ENCODE assay signal across 27 mouse cellular contexts in the genomic region with DNA sequence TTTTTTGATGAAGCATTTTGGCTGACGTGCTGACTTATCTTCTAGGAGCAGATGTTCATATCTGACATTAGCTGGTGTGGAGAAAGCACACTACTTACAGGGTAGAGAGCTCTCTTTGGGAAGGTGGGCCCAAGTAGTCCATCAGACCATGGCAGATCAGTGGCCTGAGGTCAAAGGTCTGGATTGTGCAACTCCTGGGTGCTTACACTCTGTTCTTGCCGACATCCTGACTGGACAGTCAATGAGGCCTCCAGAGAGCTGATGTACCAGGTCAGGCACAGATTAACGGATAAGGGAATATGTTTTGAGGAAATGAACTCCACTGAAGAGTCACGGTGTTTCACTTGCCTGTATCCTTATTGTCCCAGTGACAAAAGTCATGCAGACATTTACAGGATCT. TPM values are rescaled to one million over a fixed set of nuclear protein-coding genes. Genes with fewer than 3 reads are reported as not detected.
DNase-seq lines count a peak whose midpoint lies in the region; ATAC-seq and TF ChIP-seq lines count a peak whose summit lies in the region.
"Had no signal": no experiment of that assay in that cellular context is flagged by ENCODE, and none has a peak within 500 bp of the region (broad histone marks: within the 10 kb centered on the region; RNA-seq: fewer than 3 reads in every experiment).

No protein-coding gene starts in this region.

- no peaks in the 10 kb centered on the region for H3K4me1 ChIP-seq in liver, embryonic 12.5 days
- H3K4me1 ChIP-seq in liver, adult 2 months (ENCODE audit: control insufficient read depth, insufficient read depth, low read length): no peaks in the 10 kb centered on the region
- no peaks in the 10 kb centered on the region for H3K4me1 ChIP-seq in liver, embryonic 11.5 days (replicated peaks; ENCODE audit: control insufficient read depth, insufficient read depth, low read length)
- H3K4me1 ChIP-seq in liver, embryonic 16.5 days (ENCODE audit: control insufficient read depth, low read depth, low read length): no peaks in the 10 kb centered on the region
- no peaks in the 10 kb centered on the region for H3K4me1 ChIP-seq in heart, embryonic 12.5 days (replicated peaks)
- H3K4me1 ChIP-seq in forebrain, embryonic 14.5 days (ENCODE audit: control insufficient read depth, insufficient read depth, low read length): no peaks in the 10 kb centered on the region
- H3K4me1 ChIP-seq: embryonic facial prominence, embryonic 13.5 days; embryonic facial prominence, embryonic 15.5 days; forebrain, embryonic 10.5 days; forebrain, embryonic 13.5 days had no signal

- DNase-seq in liver: peak; percentile 22
- DNase-seq in liver, adult 2 months (ENCODE audit: extremely low read depth, low read depth, low spot score): peak; percentile 64
- no peak for DNase-seq in liver, embryonic 11.5 days (ENCODE audit: low spot score)
- DNase-seq in heart, postnatal 4 days: no peak
- DNase-seq in forebrain, embryonic 14.5 days (ENCODE audit: low spot score): no peak
- DNase-seq: adrenal gland, adult 2 months; adrenal gland, postnatal 10 days; adrenal gland, postnatal 25 days; cerebellum, adult 11 months; cerebellum, adult 18-20 months; cerebellum, adult 8-10 months; cerebellum, adult 9-11 months; cerebellum, postnatal 14 days; cerebellum, postnatal 36 days; embryo, embryonic 11 days had no signal

- no peaks in the 10 kb centered on the region for H3K27me3 ChIP-seq in liver, embryonic 12.5 days (replicated peaks)
- no peaks in the 10 kb centered on the region for H3K27me3 ChIP-seq in liver, adult 2 months (ENCODE audit: control insufficient read depth, insufficient read depth, low read length)
- H3K27me3 ChIP-seq in liver, embryonic 11.5 days (replicated peaks; ENCODE audit: control insufficient read depth, insufficient read depth, low read length): no peaks in the 10 kb centered on the region
- no peaks in the 10 kb centered on the region for H3K27me3 ChIP-seq in liver, embryonic 16.5 days (ENCODE audit: control insufficient read depth, insufficient read depth, low read depth, low read length)
- no peaks in the 10 kb centered on the region for H3K27me3 ChIP-seq in heart, embryonic 12.5 days (replicated peaks)
- H3K27me3 ChIP-seq in forebrain, embryonic 14.5 days (replicated peaks; ENCODE audit: control insufficient read depth, insufficient read depth, low read length): no peaks in the 10 kb centered on the region
- H3K27me3 ChIP-seq: embryonic facial prominence, embryonic 15.5 days; forebrain, embryonic 13.5 days had no signal

- H3K4me2 ChIP-seq in liver, embryonic 12.5 days: no peak overlapping the region
- H3K4me2 ChIP-seq in liver, embryonic 11.5 days: no peak overlapping the region
- H3K4me2 ChIP-seq in liver, embryonic 16.5 days (ENCODE audit: low read depth, low read length): no peak overlapping the region
- no peak overlapping the region for H3K4me2 ChIP-seq in heart, embryonic 12.5 days
- no peak overlapping the region for H3K4me2 ChIP-seq in forebrain, embryonic 14.5 days (ENCODE audit: low read length)
- H3K4me2 ChIP-seq: embryonic facial prominence, embryonic 13.5 days; embryonic facial prominence, embryonic 15.5 days; forebrain, embryonic 13.5 days had no signal

- no peak overlapping the region for H3K27ac ChIP-seq in liver, embryonic 12.5 days
- H3K27ac ChIP-seq in liver, adult 2 months (replicated peaks; ENCODE audit: insufficient read depth, low read depth, low read length): no peak overlapping the region
- no peak overlapping the region for H3K27ac ChIP-seq in liver, embryonic 11.5 days (ENCODE audit: low read depth, low read length)
- H3K27ac ChIP-seq in liver, embryonic 16.5 days (ENCODE audit: low read length): no peak overlapping the region
- no peak overlapping the region for H3K27ac ChIP-seq in heart, embryonic 12.5 days (ENCODE audit: poor library complexity, severe bottlenecking)
- no peak overlapping the region for H3K27ac ChIP-seq in forebrain, embryonic 14.5 days (ENCODE audit: low read depth, low read length)
- H3K27ac ChIP-seq: embryonic facial prominence, embryonic 13.5 days; embryonic facial prominence, embryonic 15.5 days; forebrain, embryonic 10.5 days; forebrain, embryonic 13.5 days had no signal

- H3K36me3 ChIP-seq in liver, embryonic 12.5 days: no peaks in the 10 kb centered on the region
- no peaks in the 10 kb centered on the region for H3K36me3 ChIP-seq in liver, adult 2 months (ENCODE audit: control insufficient read depth, insufficient read depth, low read length)
- H3K36me3 ChIP-seq in liver, embryonic 11.5 days (ENCODE audit: control insufficient read depth, insufficient read depth, low read length): no peaks in the 10 kb centered on the region
- H3K36me3 ChIP-seq in liver, embryonic 16.5 days (ENCODE audit: control insufficient read depth, insufficient read depth): no peaks in the 10 kb centered on the region
- H3K36me3 ChIP-seq in heart, embryonic 12.5 days: no peaks in the 10 kb centered on the region
- H3K36me3 ChIP-seq in forebrain, embryonic 14.5 days (ENCODE audit: control insufficient read depth, insufficient read depth, low read length): no peaks in the 10 kb centered on the region
- H3K36me3 ChIP-seq: embryonic facial prominence, embryonic 13.5 days; embryonic facial prominence, embryonic 15.5 days; forebrain, embryonic 10.5 days had no signal

- no peak overlapping the region for H3K4me3 ChIP-seq in liver, embryonic 12.5 days
- H3K4me3 ChIP-seq in liver, adult 2 months (ENCODE audit: insufficient read depth, low read depth, low read length): no peak overlapping the region
- no peak overlapping the region for H3K4me3 ChIP-seq in liver, embryonic 11.5 days (ENCODE audit: low read depth, low read length)
- no peak overlapping the region for H3K4me3 ChIP-seq in liver, embryonic 16.5 days (ENCODE audit: low read depth, low read length)
- no peak overlapping the region for H3K4me3 ChIP-seq in heart, embryonic 12.5 days
- no peak overlapping the region for H3K4me3 ChIP-seq in forebrain, embryonic 14.5 days (ENCODE audit: low read depth, low read length)
- H3K4me3 ChIP-seq: embryonic facial prominence, embryonic 13.5 days; embryonic facial prominence, embryonic 15.5 days; erythroblast, embryonic 14.5 days; forebrain, embryonic 10.5 days; forebrain, embryonic 13.5 days had no signal

- no peak overlapping the region for H3K9ac ChIP-seq in liver, embryonic 12.5 days
- no peak overlapping the region for H3K9ac ChIP-seq in liver, adult 2 months (ENCODE audit: low read depth, low read length)
- no peak overlapping the region for H3K9ac ChIP-seq in liver, embryonic 11.5 days (ENCODE audit: low read depth, low read length)
- H3K9ac ChIP-seq in liver, embryonic 16.5 days (ENCODE audit: low read depth, low read length): no peak overlapping the region
- no peak overlapping the region for H3K9ac ChIP-seq in heart, embryonic 12.5 days
- H3K9ac ChIP-seq in forebrain, embryonic 14.5 days (ENCODE audit: low read length): no peak overlapping the region
- H3K9ac ChIP-seq: embryonic facial prominence, embryonic 13.5 days; embryonic facial prominence, embryonic 15.5 days; forebrain, embryonic 13.5 days had no signal

- 50% methylated on average over 4 of the region's 4 CpGs for WGBS in liver, embryonic 12.5 days (ENCODE audit: insufficient replicate concordance)
- 31% methylated on average over 4 of the region's 4 CpGs for WGBS in liver, adult 2 months
- WGBS in liver, embryonic 11.5 days: 52% methylated on average over 4 of the region's 4 CpGs
- 42% methylated on average over 4 of the region's 4 CpGs for WGBS in liver, embryonic 16.5 days (ENCODE audit: insufficient replicate concordance)
- WGBS in heart, embryonic 12.5 days: 66% methylated on average over 4 of the region's 4 CpGs
- 85% methylated on average over 4 of the region's 4 CpGs for WGBS in forebrain, embryonic 14.5 days

- H3K79me2 ChIP-seq in liver, adult 2 months (ENCODE audit: control insufficient read depth, insufficient read depth, low read length): no peaks in the 10 kb centered on the region

- TF ChIP-seq CTCF in liver, adult 2 months (IDR thresholded peaks at IDR 0.05; ENCODE audit: low read depth, low read length): no peak

- no peaks in the 10 kb centered on the region for H3K9me3 ChIP-seq in liver, embryonic 12.5 days (replicated peaks)
- H3K9me3 ChIP-seq in liver, embryonic 11.5 days (ENCODE audit: control insufficient read depth, low read length): no peaks in the 10 kb centered on the region
- H3K9me3 ChIP-seq in liver, embryonic 16.5 days (replicated peaks; ENCODE audit: control insufficient read depth, low read length): no peaks in the 10 kb centered on the region
- no peaks in the 10 kb centered on the region for H3K9me3 ChIP-seq in heart, embryonic 12.5 days (replicated peaks)
- H3K9me3 ChIP-seq in forebrain, embryonic 14.5 days (replicated peaks; ENCODE audit: control insufficient read depth, low read length): no peaks in the 10 kb centered on the region
- H3K9me3 ChIP-seq: embryonic facial prominence, embryonic 13.5 days; embryonic facial prominence, embryonic 15.5 days; forebrain, embryonic 10.5 days; forebrain, embryonic 13.5 days had no signal

- no peak for ATAC-seq in liver, embryonic 12.5 days
- ATAC-seq in liver, embryonic 11.5 days (replicated peaks; ENCODE audit: low FRiP score): peak; percentile 53; the same call in 1 of the 2 replicates
- ATAC-seq in liver, embryonic 16.5 days (ENCODE audit: low read depth): peak; percentile 21; the same call in 1 of the 2 replicates
- no peak for ATAC-seq in heart, embryonic 12.5 days (ENCODE audit: insufficient number of reproducible peaks, low FRiP score)
- ATAC-seq in forebrain, embryonic 14.5 days: no peak
- ATAC-seq: forebrain, embryonic 13.5 days; forebrain, embryonic 16.5 days had no signal

- TF ChIP-seq POLR2A in liver, adult 2 months (IDR thresholded peaks at IDR 0.05; ENCODE audit: extremely low read depth, insufficient read depth, low read length): no peak

RNA-seq across cellular contexts. Expression of a gene that starts 23.5 kb away (rescaled TPM):
- polyA plus RNA-seq in liver, embryonic 12.5 days (2016; fragmentation: Nextera tagmentation; extraction: Ambion mirVana): 0.69 and 0.74 TPM in 2 replicates
- 0.47 and 0.74 TPM in 2 replicates for total RNA-seq in liver, adult 2 months (2014; rRNA removed)
- 0.31 and 0.42 TPM in 2 replicates for polyA plus RNA-seq in liver, adult 2 months (2012; rRNA removed)
- 0.73 and 1.2 TPM in 2 replicates for polyA plus RNA-seq in liver, embryonic 11.5 days (2014; fragmentation: Nextera tagmentation; extraction: Ambion mirVana)
- polyA plus RNA-seq in liver, embryonic 16.5 days (2015; fragmentation: Nextera tagmentation; extraction: Ambion mirVana): 0.25 and 0.29 TPM in 2 replicates
- total RNA-seq in heart, postnatal 4 days (2021): not detected
- 0.46 and 0.83 TPM in 2 replicates for polyA plus RNA-seq in heart, embryonic 12.5 days (2016; fragmentation: Nextera tagmentation; extraction: Ambion mirVana)
- polyA plus RNA-seq in forebrain, embryonic 14.5 days (2014; fragmentation: Nextera tagmentation; extraction: Ambion mirVana): 0.58 and 1.1 TPM in 2 replicates
- total RNA-seq: common myeloid progenitor, adult 5-6 weeks; MEL had no signal

RNA-seq across cellular contexts. Expression of a gene that starts 38.6 kb away (rescaled TPM):
- not detected in 2 replicates for polyA plus RNA-seq in liver, embryonic 12.5 days (2016; fragmentation: Nextera tagmentation; extraction: Ambion mirVana)
- not detected in 2 replicates for total RNA-seq in liver, adult 2 months (2014; rRNA removed)
- not detected in 2 replicates for polyA plus RNA-seq in liver, adult 2 months (2012; rRNA removed)
- 0.08 TPM in 1 of 2 replicates, not detected in the other for polyA plus RNA-seq in liver, embryonic 11.5 days (2014; fragmentation: Nextera tagmentation; extraction: Ambion mirVana)
- not detected in 2 replicates for polyA plus RNA-seq in liver, embryonic 16.5 days (2015; fragmentation: Nextera tagmentation; extraction: Ambion mirVana)
- not detected for total RNA-seq in heart, postnatal 4 days (2021)
- polyA plus RNA-seq in heart, embryonic 12.5 days (2016; fragmentation: Nextera tagmentation; extraction: Ambion mirVana): 0.18 TPM in 1 of 2 replicates, not detected in the other
- polyA plus RNA-seq in forebrain, embryonic 14.5 days (2014; fragmentation: Nextera tagmentation; extraction: Ambion mirVana): 3.6 and 5.0 TPM in 2 replicates
- total RNA-seq: adrenal gland, adult 2 months; adrenal gland, postnatal 10 days; adrenal gland, postnatal 25 days; adrenal gland, postnatal 4 days; common myeloid progenitor, adult 5-6 weeks; MEL had no signal
- polyA plus RNA-seq: adrenal gland, adult 2 months; erythroblast, embryonic 14.5 days had no signal

Comparison
In these comparisons a context has a peak if more than half of its experiments do, and no peak if none do; other contexts are left out.
1. DNase-seq: peak in liver (single experiment) and liver, adult 2 months (single experiment); none in liver, embryonic 11.5 days (single experiment), heart, postnatal 4 days (single experiment) and forebrain, embryonic 14.5 days (single experiment).
2. ATAC-seq: peak in liver, embryonic 11.5 days (single experiment) and liver, embryonic 16.5 days (single experiment); none in liver, embryonic 12.5 days (single experiment), heart, embryonic 12.5 days (single experiment) and forebrain, embryonic 14.5 days (single experiment).